Mouse (Mus musculus): ENCODE measurements around the gene Npy2r.

Npy2r gene

DNA sequence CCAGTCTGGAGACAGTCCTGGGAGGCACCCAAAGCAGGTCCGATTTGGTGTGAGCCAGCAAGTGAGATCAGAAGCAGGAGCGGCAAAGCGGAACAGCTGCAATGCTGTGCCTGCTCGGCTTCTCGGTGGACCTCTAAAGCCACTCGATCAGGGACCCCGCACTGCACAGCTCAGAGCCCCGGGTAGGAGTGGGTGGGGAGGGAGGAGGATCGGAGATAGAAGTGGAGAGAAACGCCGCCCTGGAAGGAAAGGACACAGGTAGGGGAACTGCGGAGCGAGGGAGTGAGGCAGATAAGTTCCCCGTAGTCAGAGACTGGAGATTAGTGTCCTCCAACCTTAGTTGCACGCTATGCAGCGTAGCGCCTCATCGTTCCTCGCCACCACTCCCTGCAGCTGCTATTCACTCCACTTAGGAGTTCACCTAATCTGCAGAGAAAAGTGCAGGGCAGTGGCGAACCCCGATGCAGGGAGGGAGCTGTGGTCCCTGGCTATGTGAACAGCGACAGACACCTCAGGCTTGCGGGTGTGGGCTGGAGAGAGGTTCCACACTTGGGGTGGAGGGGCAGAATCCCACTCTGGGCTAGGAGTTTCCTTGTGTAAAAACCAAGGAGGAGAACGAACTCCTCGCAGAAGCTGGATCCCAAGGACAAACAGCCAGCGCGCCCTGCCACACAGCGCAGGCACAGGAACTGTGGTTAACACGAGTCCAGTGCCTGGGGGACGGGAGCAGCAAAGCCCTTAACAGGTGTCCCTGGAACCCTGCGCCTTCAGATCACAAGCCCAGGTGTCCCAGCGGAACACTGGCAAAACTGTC, at the start of gene Npy2r:
Gene Npy2r, minus strand, starts transcription at position 177 of the 814 bp plus-strand sequence.
- in situ Hi-C loops (cut with MboI, MseI) = no loop called here

DNA sequence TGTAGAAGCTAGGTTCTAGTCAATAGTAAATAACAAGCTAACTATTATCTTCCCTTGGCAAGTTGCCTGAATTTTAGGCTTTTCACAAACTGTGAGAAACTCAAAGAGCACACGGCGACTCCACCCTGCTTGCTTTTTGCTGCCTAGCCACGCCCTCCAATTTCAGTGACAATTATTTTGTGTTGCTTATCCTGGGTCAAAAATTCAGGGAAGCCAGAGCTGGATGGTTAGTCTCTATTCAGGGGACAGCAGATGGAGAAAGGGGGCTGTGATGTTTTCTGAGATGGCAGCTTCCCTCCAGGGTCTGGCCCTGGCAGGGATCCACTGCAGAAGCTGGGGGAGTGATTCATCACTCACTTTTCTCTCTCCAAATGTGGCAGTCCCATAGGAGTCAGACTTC, 9.9 kb upstream of the Npy2r start:
- in situ Hi-C loops (cut with MboI, MseI) = no loop called here

DNA sequence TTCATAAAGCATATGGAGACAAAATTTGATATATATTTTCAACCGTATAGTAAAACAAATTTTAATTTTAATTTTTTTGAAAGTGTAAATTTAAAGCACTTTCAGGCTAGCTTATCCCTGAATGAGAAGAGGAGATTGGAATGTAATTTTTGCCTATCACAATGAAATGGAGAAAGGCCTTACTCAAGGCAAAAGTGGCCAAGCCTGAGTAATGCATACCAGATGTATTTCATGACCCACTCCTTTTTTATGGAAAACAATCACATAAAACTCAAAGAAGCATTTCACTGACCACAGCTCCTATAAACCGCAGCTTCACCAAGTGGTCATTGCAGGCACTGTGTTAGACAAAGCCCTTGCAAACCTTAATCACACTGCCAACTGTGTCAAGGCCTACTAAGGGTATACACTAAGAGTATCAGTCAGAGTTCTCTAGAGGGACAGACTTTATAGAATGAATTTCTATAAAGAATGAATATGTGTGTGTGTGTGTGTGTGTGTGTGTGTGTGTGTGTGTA, 8.5 kb upstream of the Npy2r start:
- in situ Hi-C loops (cut with MboI, MseI) = no loop called here

DNA sequence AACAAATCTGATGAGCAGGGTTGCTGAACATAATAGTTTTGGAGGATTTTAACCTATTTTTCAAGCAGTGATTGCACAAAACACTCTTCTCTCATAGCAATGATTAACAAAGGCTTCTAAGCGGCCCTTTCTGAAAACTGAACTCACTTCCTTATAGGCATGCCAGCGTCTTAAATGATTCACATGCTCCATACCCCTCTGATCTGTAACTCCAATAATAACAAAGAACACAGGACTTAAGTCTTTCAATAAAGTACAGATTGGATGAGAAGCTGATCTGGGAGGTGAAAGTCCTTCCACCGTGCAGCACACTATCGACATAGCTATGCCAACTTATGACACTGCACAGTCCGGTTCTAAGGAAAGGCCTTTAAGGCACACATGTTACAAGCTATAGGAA, 2.0 kb upstream of the Npy2r start:
- in situ Hi-C loops (cut with MboI, MseI) = no loop called here

DNA sequence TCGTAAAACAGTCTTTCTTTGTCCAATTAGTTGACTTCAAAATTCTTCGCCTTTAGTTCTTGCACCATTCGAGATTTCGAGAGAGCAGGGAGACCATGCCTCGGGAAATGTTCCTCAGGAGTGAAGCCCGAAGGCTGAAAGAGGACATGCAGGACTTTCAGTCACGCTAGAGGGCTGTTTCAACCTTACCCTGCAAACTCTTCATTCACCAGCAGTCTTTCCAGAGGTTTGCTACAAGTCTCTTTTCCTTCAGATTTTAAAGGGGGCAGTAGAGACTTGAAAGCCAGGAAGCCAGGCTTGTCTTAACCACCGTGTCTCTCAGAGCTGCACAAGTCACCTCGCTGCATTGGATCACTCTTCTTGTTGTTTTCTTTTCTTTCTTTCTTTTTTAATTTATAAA, 869 bp upstream of the Npy2r start:
- in situ Hi-C loops (cut with MboI, MseI) = no loop called here

GRCm38 (mm10) chr3:82541449-82541848, 6.4 kb downstream of the Npy2r start:
- in situ Hi-C loops (cut with MboI, MseI) = no loop called here

- in situ Hi-C loops (cut with MboI, MseI) = no loop called here
These were observed 7.9 kb downstream of the Npy2r start for GRCm38 (mm10) chr3:82539951-82540350.

DNA sequence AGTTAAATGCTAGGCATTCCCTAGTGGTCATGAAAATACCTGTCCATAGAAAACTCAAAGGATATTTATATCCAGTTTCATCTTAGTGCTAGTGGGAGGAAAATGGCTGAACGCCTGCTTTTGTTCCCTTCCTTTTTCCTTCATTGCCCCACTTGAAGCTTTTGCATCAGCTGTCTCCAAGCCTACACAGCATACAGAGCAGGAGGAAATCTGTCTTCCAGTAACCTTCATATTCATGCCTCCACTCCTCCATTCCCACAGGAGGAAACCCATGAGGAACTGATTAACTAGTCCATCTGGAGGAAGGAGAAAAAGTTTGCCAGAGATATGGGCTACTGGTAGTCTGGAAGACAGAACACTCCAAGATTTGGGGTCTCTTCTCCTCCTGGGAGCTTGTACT, 23.1 kb downstream of the Npy2r start:
- in situ Hi-C loops (cut with MboI, MseI) = no loop called here

DNA sequence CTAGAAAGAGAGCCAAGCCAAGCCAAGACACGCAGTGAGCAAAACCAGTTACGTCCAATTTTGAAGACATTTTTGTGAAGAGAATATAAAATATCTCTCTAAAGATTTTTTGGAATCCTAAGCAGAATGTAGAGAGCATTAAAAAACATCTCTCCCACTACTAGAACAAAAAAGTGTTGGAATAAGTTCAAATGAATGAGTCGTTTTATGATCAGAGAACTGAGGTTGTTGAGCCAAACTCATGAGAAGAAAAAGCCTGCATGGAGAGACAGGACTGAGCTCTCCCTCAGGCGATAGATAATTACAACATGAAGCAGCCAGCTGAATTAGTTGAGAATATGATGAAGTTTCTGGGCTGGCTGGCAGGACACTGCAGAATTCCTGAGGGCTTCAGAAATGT, 49.9 kb downstream of the Npy2r start:
- in situ Hi-C loops (cut with MboI, MseI) = no loop called here
